Mouse (Mus musculus) common myeloid progenitor, adult 5-6 weeks (primary cell): Measurements from ENCODE around the gene Pde8b. TPM values are rescaled to one million over a fixed set of nuclear protein-coding genes. Genes with fewer than 3 reads are reported as not detected.

Experiments
- ATAC-seq: replicated peaks from 2 replicates; pipeline ENCODE4 v1.8.0; 2016; ENCODE audit warnings: low read depth, mild to moderate bottlenecking, moderate TSS enrichment, inconsistent platforms; ENCODE audit not compliant: poor library complexity, severe bottlenecking
- total RNA-seq: library from RNA; stranded (forward); fragments of 200-1000, 187-1606 nt; gene quantifications from 2 replicates; pipeline ENCODE4 v1.2.3, GENCODE M21; 2017

Pde8b gene
- total RNA-seq, 1 experiment from 2014 or later, result 0.87 TPM

GRCm38 (mm10) chr13:95160211-95160610 is 89.9 kb downstream of the Pde8b start:
- no peak for ATAC-seq

- ATAC-seq, result no peak
Observed at GRCm38 (mm10) chr13:95158986-95159385, 91.2 kb downstream of the Pde8b start.

- no peak for ATAC-seq
Observed at GRCm38 (mm10) chr13:95144746-95145145, 105.4 kb downstream of the Pde8b start.

GRCm38 (mm10) chr13:95140460-95141079 is 109.6 kb downstream of the Pde8b start:
- no peak for ATAC-seq

GRCm38 (mm10) chr13:95135326-95136150 is 114.6 kb downstream of the Pde8b start:
- no peak for ATAC-seq

GRCm38 (mm10) chr13:95131848-95132247 is 118.3 kb downstream of the Pde8b start:
- ATAC-seq, result no peak

GRCm38 (mm10) chr13:95131041-95131440 is 119.1 kb downstream of the Pde8b start:
- no peak for ATAC-seq

- no peak for ATAC-seq
Observed at GRCm38 (mm10) chr13:95127288-95127687, 122.8 kb downstream of the Pde8b start.

GRCm38 (mm10) chr13:95126801-95127200 is 123.3 kb downstream of the Pde8b start:
- ATAC-seq, result no peak

GRCm38 (mm10) chr13:95125546-95126215 is 124.5 kb downstream of the Pde8b start:
- ATAC-seq, result no peak

- ATAC-seq, result no peak
Observed at GRCm38 (mm10) chr13:95120570-95120969, 129.6 kb downstream of the Pde8b start.

- ATAC-seq, result no peak; the same call in 1 of the 2 replicates
Observed at GRCm38 (mm10) chr13:95113763-95114162, 136.4 kb downstream of the Pde8b start.

- no peak for ATAC-seq
Observed at GRCm38 (mm10) chr13:95109555-95109954, 140.6 kb downstream of the Pde8b start.

GRCm38 (mm10) chr13:95108035-95108434 is 142.1 kb downstream of the Pde8b start:
- no peak for ATAC-seq

GRCm38 (mm10) chr13:95104865-95105264 is 145.3 kb downstream of the Pde8b start:
- ATAC-seq, result no peak

- no peak for ATAC-seq
Observed at GRCm38 (mm10) chr13:95102985-95103590, 147.0 kb downstream of the Pde8b start.

- no peak for ATAC-seq
Observed at GRCm38 (mm10) chr13:95101315-95101714, 148.8 kb downstream of the Pde8b start.

GRCm38 (mm10) chr13:95098931-95099720 is 151.0 kb downstream of the Pde8b start:
- ATAC-seq, result no peak

- ATAC-seq, result no peak
Observed at GRCm38 (mm10) chr13:95096646-95097045, 153.5 kb downstream of the Pde8b start.

GRCm38 (mm10) chr13:95095860-95096259 is 154.3 kb downstream of the Pde8b start:
- ATAC-seq, result no peak
